Mouse (Mus musculus) heart, embryonic 15.5 days (tissue): ENCODE results near the gene Irs2. TPM values are rescaled to one million over a fixed set of nuclear protein-coding genes. Genes with fewer than 3 reads are reported as not detected.
A peak's percentile ranks its signal among the peaks of the same experiment; 100 is the strongest.

Experiments
- ATAC-seq: fragments of 200-750 bp; cut with Nextera tagmentation; replicated peaks from 2 replicates; pipeline ENCODE4 v1.8.0; 2017; ENCODE audit warnings: low read depth, moderate TSS enrichment; ENCODE audit not compliant: insufficient number of reproducible peaks, insufficient read depth, low FRiP score
- H3K27ac ChIP-seq: fragments of 300-500 bp; sonication (generic); 2 replicates; pipeline ENCODE4 v1.5.1; 2015; ENCODE audit warnings: mild to moderate bottlenecking, inconsistent platforms
- H3K27me3 ChIP-seq: fragments of 300-500 bp; sonication (generic); 2 replicates; pipeline ENCODE4 v1.6.1; 2015; ENCODE audit warnings: inconsistent platforms
- H3K36me3 ChIP-seq: fragments of 300-500 bp; sonication (generic); 2 replicates; pipeline ENCODE4 v1.6.1; 2015; ENCODE audit warnings: mild to moderate bottlenecking, inconsistent platforms
- H3K4me1 ChIP-seq: fragments of 300-500 bp; sonication (generic); replicated peaks from 2 replicates; pipeline ENCODE4 v1.6.1; 2015; ENCODE audit warnings: inconsistent platforms
- H3K4me2 ChIP-seq: fragments of 300-500 bp; sonication (generic); 2 replicates; pipeline ENCODE4 v1.6.1; 2015; ENCODE audit warnings: inconsistent platforms, mild to moderate bottlenecking, moderate library complexity
- H3K4me3 ChIP-seq: fragments of 300-500 bp; sonication (generic); 2 replicates; pipeline ENCODE4 v1.5.1; 2015; ENCODE audit warnings: mild to moderate bottlenecking, inconsistent platforms
- H3K9ac ChIP-seq: fragments of 300-500 bp; sonication (generic); 2 replicates; pipeline ENCODE4 v1.6.1; 2015; ENCODE audit warnings: mild to moderate bottlenecking, inconsistent platforms
- H3K9me3 ChIP-seq: fragments of 300-500 bp; sonication (generic); replicated peaks from 2 replicates; pipeline ENCODE4 v1.6.1; 2016; ENCODE audit warnings: inconsistent platforms
- WGBS: fragments of 180-500 bp; shearing (Covaris S2); methylation state at CpG from one replicate; pipeline ENCODE4 v1.1.7; 2015; ENCODE audit warnings: mixed read lengths; 5-methylcytosine and 5-hydroxymethylcytosine counted together
- polyA plus RNA-seq: library from polyadenylated mRNA; unstranded; fragments of >200 nt; fragmentation: Nextera tagmentation; extraction: Ambion mirVana; gene quantifications from 2 replicates; pipeline ENCODE4 v1.2.1, GENCODE M21; 2015

The Irs2 gene
- polyA plus RNA-seq, 1 experiment from 2014 or later, result 3.4 TPM

- Histone ChIP-seq H3K9me3 (no peaks in the 10 kb centered on the region), H3K4me3 (no peak overlapping the region), H3K4me1 (peaks cover 23% of the 10 kb centered on the region), H3K4me2 (no peak overlapping the region), H3K27ac (no peak overlapping the region), H3K27me3 (peaks cover under 1% of the 10 kb centered on the region; the same call in 1 of the 2 replicates), H3K36me3 (peaks cover 17% of the 10 kb centered on the region), H3K9ac (no peak overlapping the region)
- 84% methylated on average over 7 of the region's 7 CpGs for WGBS
- no peak for ATAC-seq
Observed at GRCm38 (mm10) chr8:10985064-10985463, 23.2 kb downstream of the Irs2 start.

- H3K4me1 ChIP-seq, result peaks cover 19% of the 10 kb centered on the region
- H3K9ac ChIP-seq, result no peak overlapping the region
- ATAC-seq, result no peak
- no peak overlapping the region for H3K4me3 ChIP-seq
- peaks cover 2% of the 10 kb centered on the region; the same call in 1 of the 2 replicates for H3K27me3 ChIP-seq
- H3K36me3 ChIP-seq, result peaks cover 6% of the 10 kb centered on the region; the same call in 1 of the 2 replicates
- no peaks in the 10 kb centered on the region for H3K9me3 ChIP-seq
- WGBS, result 86% methylated on average over 6 of the region's 6 CpGs
- no peak overlapping the region for H3K27ac ChIP-seq
- H3K4me2 ChIP-seq, result no peak overlapping the region
Observed at GRCm38 (mm10) chr8:10980876-10981275, 27.4 kb downstream of the Irs2 start.

GRCm38 (mm10) chr8:10979916-10980315, 28.3 kb downstream of the Irs2 start:
- Histone ChIP-seq H3K4me2 (no peak overlapping the region), H3K4me3 (no peak overlapping the region), H3K9me3 (no peaks in the 10 kb centered on the region), H3K27ac (no peak overlapping the region), H3K36me3 (peaks cover 1% of the 10 kb centered on the region; the same call in 1 of the 2 replicates), H3K4me1 (peaks cover 17% of the 10 kb centered on the region), H3K27me3 (peaks cover 2% of the 10 kb centered on the region; the same call in 1 of the 2 replicates), H3K9ac (no peak overlapping the region)
- no peak for ATAC-seq
- 42% methylated on average over 7 of the region's 7 CpGs for WGBS

- H3K4me2 ChIP-seq, result no peak overlapping the region
- H3K4me1 ChIP-seq, result peaks cover 19% of the 10 kb centered on the region
- no peak overlapping the region for H3K9ac ChIP-seq
- no peak for ATAC-seq
- peaks cover 2% of the 10 kb centered on the region; the same call in 1 of the 2 replicates for H3K27me3 ChIP-seq
- H3K4me3 ChIP-seq, result no peak overlapping the region
- no peaks in the 10 kb centered on the region for H3K9me3 ChIP-seq
- no peak overlapping the region for H3K27ac ChIP-seq
- WGBS, result 68% methylated on average over 11 of the region's 11 CpGs
- no peaks in the 10 kb centered on the region for H3K36me3 ChIP-seq
Observed at GRCm38 (mm10) chr8:10979196-10979794, 29.0 kb downstream of the Irs2 start.

- Histone ChIP-seq H3K9me3 (no peaks in the 10 kb centered on the region), H3K4me1 (peaks cover 20% of the 10 kb centered on the region), H3K36me3 (no peaks in the 10 kb centered on the region), H3K9ac (no peak overlapping the region), H3K27ac (peak overlapping the region; percentile 64), H3K4me3 (no peak overlapping the region), H3K4me2 (0 out of 2 replicates have a peak overlapping the region, but pooled peaks have one; percentile 7), H3K27me3 (peaks cover 2% of the 10 kb centered on the region; the same call in 1 of the 2 replicates)
- peak; percentile 37; the same call in 1 of the 2 replicates for ATAC-seq
- 38% methylated on average over 21 of the region's 21 CpGs for WGBS
Observed at GRCm38 (mm10) chr8:10978377-10978776, 29.9 kb downstream of the Irs2 start.

- H3K36me3 ChIP-seq, result no peaks in the 10 kb centered on the region
- no peaks in the 10 kb centered on the region for H3K9me3 ChIP-seq
- H3K9ac ChIP-seq, result no peak overlapping the region
- peaks cover 2% of the 10 kb centered on the region; the same call in 1 of the 2 replicates for H3K27me3 ChIP-seq
- peak overlapping the region; percentile 64 for H3K27ac ChIP-seq
- H3K4me1 ChIP-seq, result peaks cover 25% of the 10 kb centered on the region
- WGBS, result 41% methylated on average over 7 of the region's 7 CpGs
- 0 out of 2 replicates have a peak overlapping the region, but pooled peaks have one; percentile 7 for H3K4me2 ChIP-seq
- peak; percentile 66; the same call in 1 of the 2 replicates for ATAC-seq
- H3K4me3 ChIP-seq, result no peak overlapping the region
Observed at GRCm38 (mm10) chr8:10977742-10978376, 30.4 kb downstream of the Irs2 start.

GRCm38 (mm10) chr8:10974659-10975058, 33.6 kb downstream of the Irs2 start:
- WGBS, result 35% methylated on average over 2 of the region's 2 CpGs
- H3K9ac ChIP-seq, result no peak overlapping the region
- H3K36me3 ChIP-seq, result no peaks in the 10 kb centered on the region
- ATAC-seq, result no peak
- no peaks in the 10 kb centered on the region for H3K9me3 ChIP-seq
- H3K4me3 ChIP-seq, result no peak overlapping the region
- H3K4me2 ChIP-seq, result no peak overlapping the region
- peaks cover 37% of the 10 kb centered on the region for H3K4me1 ChIP-seq
- H3K27ac ChIP-seq, result no peak overlapping the region
- H3K27me3 ChIP-seq, result peaks cover 3% of the 10 kb centered on the region; the same call in 1 of the 2 replicates

- peaks cover 3% of the 10 kb centered on the region; the same call in 1 of the 2 replicates for H3K27me3 ChIP-seq
- no peak overlapping the region for H3K27ac ChIP-seq
- no peaks in the 10 kb centered on the region for H3K9me3 ChIP-seq
- peaks cover 37% of the 10 kb centered on the region for H3K4me1 ChIP-seq
- ATAC-seq, result no peak
- no peak overlapping the region for H3K9ac ChIP-seq
- H3K4me3 ChIP-seq, result no peak overlapping the region
- no peaks in the 10 kb centered on the region for H3K36me3 ChIP-seq
- no peak overlapping the region for H3K4me2 ChIP-seq
- 86% methylated on average over 4 of the region's 4 CpGs for WGBS
Observed at GRCm38 (mm10) chr8:10974126-10974525, 34.1 kb downstream of the Irs2 start.

- Histone ChIP-seq H3K27ac (no peak overlapping the region), H3K4me2 (no peak overlapping the region), H3K36me3 (no peaks in the 10 kb centered on the region), H3K4me1 (peaks cover 27% of the 10 kb centered on the region), H3K27me3 (peaks cover 3% of the 10 kb centered on the region; the same call in 1 of the 2 replicates), H3K4me3 (no peak overlapping the region), H3K9me3 (no peaks in the 10 kb centered on the region), H3K9ac (no peak overlapping the region)
- no peak for ATAC-seq
- 42% methylated on average over 9 of the region's 9 CpGs for WGBS
Observed at GRCm38 (mm10) chr8:10972851-10973452, 35.3 kb downstream of the Irs2 start.

GRCm38 (mm10) chr8:10971984-10972383, 36.3 kb downstream of the Irs2 start:
- no peak overlapping the region for H3K27ac ChIP-seq
- peaks cover 22% of the 10 kb centered on the region for H3K4me1 ChIP-seq
- 72% methylated on average over 3 of the region's 3 CpGs for WGBS
- H3K4me2 ChIP-seq, result no peak overlapping the region
- ATAC-seq, result no peak
- no peak overlapping the region for H3K4me3 ChIP-seq
- H3K36me3 ChIP-seq, result no peaks in the 10 kb centered on the region
- no peak overlapping the region for H3K9ac ChIP-seq
- H3K9me3 ChIP-seq, result no peaks in the 10 kb centered on the region
- peaks cover 3% of the 10 kb centered on the region; the same call in 1 of the 2 replicates for H3K27me3 ChIP-seq

- H3K9ac ChIP-seq, result no peak overlapping the region
- ATAC-seq, result no peak
- WGBS, result 91% methylated on average over 5 of the region's 5 CpGs
- H3K4me1 ChIP-seq, result peaks cover 25% of the 10 kb centered on the region
- no peaks in the 10 kb centered on the region for H3K9me3 ChIP-seq
- H3K4me2 ChIP-seq, result no peak overlapping the region
- H3K27me3 ChIP-seq, result peaks cover 5% of the 10 kb centered on the region; the same call in 1 of the 2 replicates
- H3K4me3 ChIP-seq, result no peak overlapping the region
- no peaks in the 10 kb centered on the region for H3K36me3 ChIP-seq
- no peak overlapping the region for H3K27ac ChIP-seq
Observed at GRCm38 (mm10) chr8:10971509-10971908, 36.7 kb downstream of the Irs2 start.
